Mouse (Mus musculus) kidney, postnatal 36 days (tissue): ENCODE data around the gene Hoxc8.

Source experiments
- DNase-seq, 2 experiments: peaks; one replicate each; pipeline ENCODE4 v3.0.0; 2021 to 2022; ENCODE audit warnings: mixed read lengths in 2 of 2

Hoxc8 gene

GRCm38 (mm10) chr15:103034807-103035547 is 44.6 kb downstream of the Hoxc8 start:
- peak in 1 of 2 experiments; percentile 29 for DNase-seq

- no peak for DNase-seq
Observed at GRCm38 (mm10) chr15:103035548-103035881, 45.1 kb downstream of the Hoxc8 start.

GRCm38 (mm10) chr15:103037579-103037978 is 47.2 kb downstream of the Hoxc8 start:
- DNase-seq, result no peak

GRCm38 (mm10) chr15:103038701-103039480 is 48.5 kb downstream of the Hoxc8 start:
- no peak for DNase-seq

DNA sequence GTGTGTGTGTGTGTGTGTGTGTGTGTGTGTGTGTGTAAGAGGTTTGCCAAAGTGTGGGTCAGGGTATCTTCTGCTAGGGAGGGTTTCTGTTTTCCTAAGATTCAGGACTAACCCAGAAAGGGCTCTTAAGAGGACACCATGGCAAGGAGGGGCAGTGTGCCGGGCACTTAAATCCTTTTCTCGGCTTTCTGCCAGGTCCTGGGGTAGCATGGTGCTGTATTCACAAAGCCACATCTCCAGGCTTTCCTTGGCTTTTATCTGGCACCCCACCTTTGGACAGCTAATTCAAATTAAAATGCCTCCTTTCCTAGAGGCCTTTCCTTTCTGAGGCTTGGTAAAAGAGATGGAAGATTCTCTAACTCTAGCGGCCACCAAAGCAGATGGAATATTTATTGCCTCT is 49.2 kb downstream of the Hoxc8 start:
- no peak for DNase-seq

DNA sequence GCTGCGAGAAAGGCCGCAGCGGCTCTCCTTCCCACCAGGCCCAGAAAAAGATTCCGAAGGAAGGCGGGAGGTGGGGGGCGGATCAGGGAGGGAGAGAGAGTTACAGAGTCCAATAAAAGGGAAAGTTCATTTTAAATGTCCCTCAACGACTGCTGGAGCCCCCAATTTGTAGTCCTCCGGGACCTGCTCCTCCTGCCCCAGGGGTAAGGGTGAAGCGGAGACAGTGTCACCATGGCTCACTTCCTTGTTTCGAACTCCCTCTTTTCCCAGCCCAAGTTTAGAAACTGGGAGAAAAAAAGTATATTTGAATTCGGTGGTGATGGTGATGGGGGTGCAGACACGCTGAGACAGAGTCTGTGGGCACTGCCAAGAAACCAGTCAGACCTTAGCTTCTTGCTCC is 50.2 kb downstream of the Hoxc8 start:
- peak in 1 of 2 experiments; percentile 33 for DNase-seq

GRCm38 (mm10) chr15:103041613-103042012 is 51.2 kb downstream of the Hoxc8 start:
- no peak for DNase-seq

DNA sequence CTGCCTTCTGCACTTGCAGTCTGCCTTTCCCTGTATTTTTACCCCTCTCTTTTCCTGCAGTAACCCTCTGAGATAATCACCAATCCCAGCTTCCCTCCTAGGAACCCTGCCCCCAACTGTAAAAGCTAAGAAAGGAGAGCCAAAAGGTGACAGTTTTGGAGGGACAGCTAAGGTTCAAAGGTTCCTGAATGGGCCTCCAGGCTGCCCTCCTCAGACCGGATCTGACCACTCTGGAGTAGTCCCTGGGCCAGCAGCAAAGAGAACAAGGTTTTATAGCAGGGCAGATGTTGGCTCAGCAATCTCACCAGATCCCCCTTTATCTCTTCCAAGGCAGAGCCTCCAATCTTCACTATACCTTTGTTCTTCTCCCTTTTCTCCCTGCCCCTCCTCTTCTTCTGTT is 51.8 kb downstream of the Hoxc8 start:
- peak; percentile 26 to 59 for DNase-seq
